Mouse (Mus musculus) right cerebral cortex, postnatal 36 days (tissue): ENCODE results near the gene Pex6.

Experiments
- DNase-seq, 2 experiments: peaks; one replicate each; pipeline ENCODE4 v3.0.0; 2022; ENCODE audit warnings: low spot score in 2 of 2, mixed read lengths in 1 of 2

Gene Pex6

DNA sequence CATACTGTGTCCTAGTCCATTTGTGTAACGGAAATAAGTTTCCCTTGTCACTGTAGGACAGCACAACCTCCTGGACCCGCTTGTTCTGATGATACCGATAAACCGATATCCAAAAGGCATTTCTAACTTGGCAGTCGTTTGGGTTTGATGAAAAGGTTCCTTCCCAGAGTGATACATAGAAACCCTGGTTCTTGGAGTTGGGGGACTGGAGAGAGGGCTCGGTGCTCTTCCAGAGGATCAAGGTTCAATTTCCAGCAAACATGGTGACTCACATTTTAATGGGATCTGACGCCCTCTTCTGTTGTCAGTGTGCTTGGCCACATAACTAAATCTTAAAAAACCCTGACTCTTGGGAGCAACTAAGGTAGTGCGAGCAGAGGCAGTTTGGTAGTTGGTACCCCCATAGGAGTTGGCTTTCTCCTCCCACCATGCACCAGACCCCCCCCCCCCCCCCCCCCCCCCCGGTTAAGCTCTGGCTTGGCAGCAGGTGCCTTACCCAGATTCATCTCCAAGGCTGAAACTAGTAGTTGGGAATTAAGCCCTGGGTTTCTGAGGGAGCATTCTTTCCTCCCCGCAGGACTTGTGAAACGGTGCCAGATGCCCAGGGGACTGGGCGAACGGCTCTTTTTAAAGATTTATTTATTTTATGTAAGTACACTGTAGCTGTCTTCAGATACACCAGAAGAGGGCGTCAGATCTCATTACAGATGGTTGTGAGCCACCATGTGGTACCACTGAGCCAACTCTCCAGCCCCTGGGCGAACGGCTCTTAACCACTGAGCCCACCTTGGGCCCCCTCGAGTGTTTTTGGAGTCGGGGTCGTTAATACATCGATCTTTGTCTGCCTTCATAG is 62.2 kb downstream of the Pex6 start:
- DNase-seq = no peak

DNA sequence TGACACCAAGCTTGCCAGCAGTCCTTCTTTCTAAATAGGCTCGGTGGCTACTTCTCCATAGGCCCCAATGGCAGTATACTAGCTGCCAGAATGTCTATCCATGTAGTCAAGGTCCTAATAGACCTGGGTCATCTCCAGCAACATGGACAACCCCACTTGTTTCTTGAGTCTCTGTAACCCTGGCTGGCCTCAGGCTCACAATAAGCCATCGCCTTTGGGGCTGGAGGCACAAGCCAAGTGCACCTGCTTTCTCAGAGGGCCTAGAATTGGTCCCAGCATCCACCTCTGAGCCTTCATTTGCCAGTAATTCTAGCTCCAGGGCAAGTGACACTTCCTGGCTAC is 62.8 kb downstream of the Pex6 start:
- DNase-seq = no peak

DNA sequence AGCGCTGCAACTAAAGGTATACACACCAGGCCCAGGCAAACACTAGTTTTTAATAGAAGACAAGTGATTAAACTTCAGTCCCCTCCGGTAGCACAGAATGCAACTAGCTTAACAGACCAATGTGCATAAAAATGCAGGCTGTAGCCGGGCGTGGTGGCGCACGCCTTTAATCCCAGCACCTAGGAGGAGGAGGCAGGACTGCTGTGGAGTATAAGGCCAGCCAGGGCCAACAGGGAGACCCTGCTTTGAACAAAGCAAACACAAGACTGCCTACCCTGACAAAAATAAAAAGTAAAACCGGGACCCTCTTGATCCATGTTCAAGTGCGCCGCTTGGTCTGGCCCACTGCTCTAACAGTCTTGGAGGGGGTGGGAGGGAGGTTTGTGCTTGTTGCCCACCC is 63.8 kb downstream of the Pex6 start:
- no peak for DNase-seq
